Mouse (Mus musculus): ENCODE results near the gene Kctd20.
A peak's percentile ranks its signal among the peaks of the same experiment; 100 is the strongest.
"Not testable (repeated sequence)": the region's sequence is repeated elsewhere in the genome, so short reads cannot be mapped to it uniquely, and the experiment has no call there.

Kctd20 gene

DNA sequence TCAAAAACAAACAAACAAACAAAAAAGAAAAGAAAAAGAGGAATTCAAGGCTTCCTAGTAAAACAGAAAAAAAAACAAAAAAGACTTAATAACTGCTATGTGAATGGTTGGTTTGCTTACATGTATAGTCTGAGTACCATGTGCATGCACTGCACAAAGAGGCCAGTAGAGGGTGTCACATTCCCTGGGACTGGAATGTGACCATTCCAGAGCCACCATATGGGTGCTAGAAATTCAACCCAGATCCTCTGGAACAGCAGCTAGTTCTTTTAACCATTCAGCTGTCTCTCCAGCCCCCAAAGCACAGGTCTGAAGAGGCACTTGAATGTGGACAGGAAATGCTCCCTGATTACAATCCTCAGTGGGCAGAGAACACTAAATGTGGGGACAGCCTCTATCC, 35.1 kb downstream of the Kctd20 start:
- peak; percentile 61 for DNase-seq

DNA sequence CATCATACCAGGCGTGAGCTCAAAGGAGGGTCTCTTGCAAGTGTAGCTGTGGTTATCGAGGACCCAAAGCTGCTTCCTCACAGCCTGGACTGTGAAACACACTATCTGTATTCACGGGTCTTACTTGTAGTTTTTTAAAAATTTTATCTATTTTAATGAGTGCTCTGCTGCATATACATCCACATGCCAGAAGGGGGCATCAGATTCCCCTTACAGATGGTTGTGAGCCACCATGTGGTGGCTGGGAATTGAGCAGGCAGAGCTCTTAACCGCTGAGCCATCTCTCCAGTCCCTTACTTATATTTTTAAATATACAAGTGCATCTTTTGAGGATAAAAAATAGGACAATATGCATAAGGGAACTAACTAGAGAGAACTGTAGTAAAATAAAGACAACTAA, 36.0 kb downstream of the Kctd20 start:
- DNase-seq: peak; percentile 70

DNA sequence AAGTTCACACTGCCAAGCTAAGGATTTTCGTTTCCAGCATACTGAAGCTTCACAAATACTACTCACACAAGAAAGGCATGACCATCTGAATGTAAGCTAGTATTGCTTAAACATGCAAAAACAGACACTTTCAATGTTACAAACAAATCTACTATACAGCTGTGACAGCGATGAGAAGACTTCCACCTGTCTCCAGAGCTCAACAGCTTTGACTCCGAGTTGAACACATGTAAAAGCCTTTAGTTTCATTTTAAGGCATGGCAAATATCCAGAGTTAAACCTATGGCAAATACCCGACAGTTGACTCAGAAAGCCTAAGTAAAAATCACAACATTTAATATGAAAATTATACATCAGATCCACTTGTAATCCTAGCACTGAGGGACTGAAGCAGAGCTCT, 36.5 kb downstream of the Kctd20 start:
- no peak for DNase-seq

DNA sequence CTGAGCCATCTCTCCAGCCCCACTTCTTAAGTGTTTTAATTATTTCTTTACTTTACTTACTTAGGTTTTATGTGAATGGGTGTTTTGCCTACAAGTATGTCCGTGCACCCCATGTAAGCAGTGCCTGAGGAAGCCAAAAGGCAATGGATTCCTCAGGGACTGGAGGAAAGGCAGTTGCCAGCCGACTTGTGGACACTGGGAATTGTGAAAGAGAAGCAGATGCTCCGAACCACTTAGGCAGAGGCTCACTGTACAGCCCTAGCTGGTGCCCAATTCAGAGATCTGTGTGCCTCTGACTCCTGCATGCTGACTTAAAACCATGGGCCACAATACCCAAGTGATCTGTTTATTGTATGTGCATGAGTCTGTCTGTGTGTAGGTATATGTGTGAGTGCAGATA, 37.2 kb downstream of the Kctd20 start:
- no peak for DNase-seq

DNA sequence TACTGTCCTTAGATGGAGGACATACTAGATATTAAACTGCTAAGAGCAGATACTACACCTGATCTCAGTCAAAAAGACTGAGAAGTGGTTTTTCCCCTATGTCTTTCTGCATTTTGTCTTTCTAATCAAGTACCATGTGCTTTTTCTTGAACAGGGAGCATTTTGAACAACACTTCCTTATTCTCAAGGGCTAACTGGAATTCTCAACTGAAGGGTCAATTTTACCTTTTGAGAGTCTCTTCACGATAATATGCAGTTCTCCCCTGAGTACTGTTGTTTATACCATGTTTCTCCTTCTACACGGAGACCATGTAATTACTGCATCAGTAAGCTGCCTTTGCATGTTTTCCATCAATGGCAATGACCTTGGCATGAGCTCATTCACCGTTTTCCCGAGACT, 38.3 kb downstream of the Kctd20 start:
- no peak for DNase-seq

DNA sequence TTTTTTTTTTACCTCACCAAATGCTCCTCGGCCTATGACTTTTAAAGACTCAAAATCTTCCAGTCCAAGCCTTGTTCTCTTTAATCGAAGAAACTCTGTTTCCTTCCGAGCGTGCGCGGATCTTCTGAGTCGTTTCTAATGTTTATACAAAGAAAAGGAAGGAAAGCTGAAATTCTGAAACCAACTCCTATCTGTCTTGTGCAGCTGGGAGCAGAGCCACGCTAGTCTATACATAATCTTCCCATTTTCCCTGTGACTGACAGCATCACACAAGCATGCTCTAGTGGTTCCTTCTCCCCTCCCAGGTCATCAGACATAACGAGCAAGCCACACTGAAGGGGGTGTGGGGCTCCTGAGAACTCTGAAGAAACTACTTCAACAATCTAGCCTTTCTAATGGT, 39.5 kb downstream of the Kctd20 start:
- no peak for DNase-seq

DNA sequence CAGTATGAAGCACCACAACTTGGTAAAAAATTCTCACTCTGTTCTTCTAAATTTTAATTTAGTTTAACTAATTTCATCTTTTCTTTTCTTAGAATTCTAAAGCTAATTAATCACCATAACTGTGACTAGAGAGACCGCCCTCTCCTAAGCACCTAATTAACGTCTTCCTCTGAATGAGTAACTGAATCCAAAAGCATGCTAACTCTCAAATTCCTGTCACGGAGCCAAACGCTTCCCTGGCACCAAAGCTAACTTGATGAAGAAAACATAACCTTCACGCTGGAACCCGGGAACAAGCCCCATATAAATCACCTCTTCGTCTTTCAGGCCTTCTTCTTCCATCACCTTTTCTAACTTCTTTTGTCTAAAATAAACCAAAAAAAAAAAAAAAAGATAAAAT, 40.4 kb downstream of the Kctd20 start:
- DNase-seq: no peak

DNA sequence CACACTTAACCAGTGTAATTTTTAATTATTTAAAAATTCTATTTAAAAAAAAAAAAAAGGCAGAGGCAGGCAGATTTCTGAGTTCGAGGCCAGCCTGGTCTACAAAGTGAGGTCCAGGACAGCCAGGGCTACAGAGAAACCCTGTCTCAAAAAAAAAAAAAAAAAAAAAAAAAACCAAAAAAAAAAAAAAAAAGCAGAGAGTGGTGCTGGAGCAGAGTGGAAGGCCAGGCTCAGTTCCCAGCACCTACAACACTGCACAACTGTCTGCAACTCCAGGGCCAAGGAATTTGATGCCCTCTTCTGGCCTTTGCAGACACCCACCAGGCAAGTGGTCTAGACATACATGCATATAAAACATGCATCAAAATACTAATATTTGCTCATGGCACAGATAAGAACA, 41.3 kb downstream of the Kctd20 start:
- DNase-seq: not testable (repeated sequence)

DNA sequence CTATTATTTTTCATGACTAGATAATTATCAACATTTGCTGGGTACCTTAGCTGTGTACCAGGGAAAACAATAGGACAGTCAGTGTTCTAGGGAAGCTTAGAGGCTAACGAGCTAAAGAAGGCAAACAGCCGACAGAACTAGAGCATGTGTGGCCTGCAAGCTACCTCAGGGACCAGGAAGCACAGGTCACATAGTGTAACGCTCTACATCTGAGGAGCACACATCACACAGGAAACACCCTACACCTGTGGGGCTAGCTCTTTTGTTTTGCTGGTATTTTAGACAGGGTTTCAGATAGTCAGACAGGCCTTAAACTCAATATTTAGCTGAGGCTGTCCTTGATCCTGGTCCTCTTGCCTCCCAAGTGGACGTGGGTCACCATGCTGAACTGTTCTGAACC, 42.9 kb downstream of the Kctd20 start:
- no peak for DNase-seq

DNA sequence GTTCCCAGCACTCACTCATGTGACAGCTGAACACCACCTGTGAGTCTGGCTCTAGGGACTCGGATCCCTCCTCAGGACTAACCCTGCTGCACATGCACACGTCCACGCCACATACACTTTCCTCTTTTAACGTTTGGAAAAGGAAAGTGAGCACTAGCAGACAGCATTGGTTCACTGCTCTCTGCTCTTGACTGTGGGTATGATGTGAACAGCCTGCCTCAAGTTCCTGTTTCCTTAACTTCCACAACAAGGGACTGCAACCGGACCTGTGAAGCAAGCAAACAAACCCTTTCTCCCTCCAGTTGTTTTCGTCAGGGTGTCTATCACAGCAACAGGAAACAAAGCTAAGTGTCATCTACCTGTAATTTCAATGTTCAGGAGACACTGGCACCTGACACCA, 48.7 kb downstream of the Kctd20 start:
- no peak for DNase-seq

DNA sequence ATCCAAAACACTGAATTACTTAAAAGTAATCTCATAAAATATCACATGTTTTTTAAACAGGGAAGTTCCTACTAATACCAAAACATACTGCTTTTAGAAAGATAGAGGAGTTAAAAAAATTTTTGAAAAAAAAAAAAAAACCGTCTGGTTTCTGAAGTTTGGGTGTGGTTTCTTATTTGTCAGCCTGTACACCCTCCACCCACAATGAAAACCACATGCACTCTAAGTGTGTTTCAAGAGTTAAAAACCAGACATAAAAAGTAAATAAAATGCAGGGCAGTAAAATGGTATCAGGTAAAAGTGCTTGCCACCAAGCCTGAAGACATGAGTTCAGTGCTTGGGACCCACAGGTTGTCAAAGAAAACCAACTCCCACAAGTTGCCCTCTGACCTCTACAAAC, 52.0 kb downstream of the Kctd20 start:
- no peak for DNase-seq

DNA sequence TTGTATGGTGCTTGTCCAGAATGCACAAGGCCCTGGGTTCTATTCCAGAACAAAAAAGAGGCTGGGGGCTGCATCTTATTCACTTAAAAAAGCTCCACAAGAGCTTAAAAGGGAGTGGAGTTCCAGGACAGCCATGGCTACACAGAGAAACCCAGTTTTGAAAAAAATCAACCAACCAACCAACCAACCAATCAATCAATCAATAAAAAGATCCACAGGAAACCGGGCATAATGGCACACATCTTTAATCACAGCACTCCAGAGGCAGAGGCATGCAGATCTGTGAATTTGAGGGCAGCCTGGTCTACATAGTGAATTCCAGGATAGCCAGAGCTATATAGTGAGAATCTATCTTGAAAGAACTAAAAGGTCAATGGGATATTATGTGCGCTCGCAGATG, 53.3 kb downstream of the Kctd20 start:
- no peak for DNase-seq

DNA sequence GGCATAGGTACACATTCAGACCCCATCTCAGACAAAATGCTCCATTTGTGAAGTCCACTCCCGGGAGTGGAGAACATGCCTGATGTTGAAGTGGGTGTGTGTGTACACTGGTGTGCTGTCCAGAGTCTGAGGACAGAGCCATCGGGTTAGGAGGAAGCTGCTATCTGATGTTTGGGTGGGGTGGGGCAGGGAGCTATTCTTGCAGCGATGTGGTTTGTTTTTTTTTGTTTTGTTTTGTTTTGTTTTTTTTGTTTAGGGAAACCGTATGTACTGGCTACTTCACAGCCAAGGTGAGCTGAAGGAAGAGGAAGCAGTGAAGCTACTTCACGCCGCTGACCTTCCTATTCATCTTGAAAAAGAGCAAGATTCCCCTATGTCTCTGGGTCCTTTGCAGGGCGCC, 55.1 kb downstream of the Kctd20 start:
- DNase-seq: no peak

DNA sequence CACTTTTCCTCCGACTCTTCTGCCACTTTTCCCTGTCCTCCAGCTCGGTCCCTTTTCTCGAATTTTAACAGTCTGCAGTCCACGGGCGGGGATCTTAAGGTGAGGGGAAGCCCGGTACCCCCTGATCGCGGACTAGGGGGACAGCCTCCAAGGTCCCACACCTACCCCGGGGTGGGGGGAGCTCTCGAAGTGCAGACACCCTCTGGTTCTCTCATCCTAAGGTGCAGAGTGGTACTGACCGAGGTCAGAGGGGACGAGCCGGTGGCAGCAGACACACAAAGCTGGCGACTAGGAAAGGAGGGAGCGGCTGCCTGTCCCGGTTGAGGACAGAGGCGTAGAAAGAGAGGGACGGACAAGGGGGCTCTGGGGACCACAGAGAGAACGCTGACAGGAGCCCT, 55.5 kb downstream of the Kctd20 start:
- peak; percentile 66 for DNase-seq

DNA sequence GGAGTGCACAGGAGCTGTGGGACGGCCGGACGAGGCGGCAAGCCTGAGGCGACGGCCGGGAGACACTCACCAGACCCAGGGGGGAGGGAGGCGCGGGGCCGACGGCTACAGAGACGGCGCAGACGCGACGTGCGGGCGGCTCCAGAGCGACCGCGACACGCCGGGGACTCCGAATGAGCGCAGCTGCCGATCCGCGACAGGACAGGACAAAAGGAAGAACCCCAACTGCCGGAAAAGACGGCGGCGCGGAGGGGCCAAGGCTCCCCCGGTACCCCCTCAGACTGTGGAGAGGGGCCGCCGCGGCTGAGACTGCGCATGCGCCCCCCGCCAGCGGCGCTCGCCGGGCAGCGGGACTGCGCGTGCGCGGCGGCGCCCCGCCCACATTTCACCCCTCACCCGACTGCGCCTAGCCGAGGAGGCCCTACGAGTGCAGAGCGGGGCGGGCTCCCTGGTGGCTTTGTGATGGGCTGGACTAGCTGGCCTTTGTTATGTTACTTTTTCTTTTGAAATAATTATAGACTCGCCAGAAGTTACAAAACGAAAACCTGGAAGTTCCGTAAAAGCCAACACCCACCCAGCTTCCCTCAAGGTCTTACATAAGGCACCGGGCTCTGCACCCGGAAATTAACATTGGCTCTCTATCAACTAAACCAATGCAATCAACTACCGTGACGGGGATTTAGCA, 56.0 kb downstream of the Kctd20 start, which contains the start of gene Stk38:
Gene Stk38 (minus strand): TSS at position 355 of the 685 bp plus-strand sequence.
- DNase-seq: peak; percentile 98

DNA sequence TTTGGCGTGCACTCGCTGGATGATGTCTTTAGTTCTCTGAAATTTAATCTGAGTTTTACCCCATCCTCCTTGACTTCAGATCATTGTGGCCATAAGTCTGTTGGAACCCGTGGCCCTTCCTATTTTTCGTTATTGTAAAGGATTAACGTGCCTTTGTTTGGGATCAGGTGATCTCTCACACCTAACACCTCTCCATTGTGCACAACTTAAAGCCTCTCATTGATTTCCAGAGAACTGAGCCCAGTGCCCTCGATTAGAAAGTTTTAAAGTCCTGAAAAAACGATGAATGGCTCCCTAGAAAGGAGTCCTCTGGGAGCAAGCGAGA, 56.5 kb downstream of the Kctd20 start:
- DNase-seq: no peak

DNA sequence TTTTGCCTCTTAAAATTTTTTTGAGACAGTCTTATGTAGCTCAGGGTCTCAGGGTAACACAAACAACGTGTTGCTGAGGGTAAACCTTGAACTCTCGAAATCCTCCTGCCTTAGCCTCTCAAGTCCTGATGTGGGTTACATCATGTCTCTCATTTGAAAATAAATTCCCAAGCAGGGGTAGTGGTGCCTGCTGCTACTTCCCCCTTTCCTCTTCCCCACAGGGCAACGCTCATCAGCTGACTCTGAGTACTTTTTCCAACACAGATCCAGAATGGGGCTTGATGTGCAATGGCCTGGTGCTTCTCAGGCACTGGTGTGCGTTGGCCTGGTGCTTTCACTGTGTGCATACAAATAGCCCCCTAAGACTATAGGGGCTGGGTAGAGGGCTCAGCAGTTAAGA, 57.4 kb downstream of the Kctd20 start:
- DNase-seq: no peak

DNA sequence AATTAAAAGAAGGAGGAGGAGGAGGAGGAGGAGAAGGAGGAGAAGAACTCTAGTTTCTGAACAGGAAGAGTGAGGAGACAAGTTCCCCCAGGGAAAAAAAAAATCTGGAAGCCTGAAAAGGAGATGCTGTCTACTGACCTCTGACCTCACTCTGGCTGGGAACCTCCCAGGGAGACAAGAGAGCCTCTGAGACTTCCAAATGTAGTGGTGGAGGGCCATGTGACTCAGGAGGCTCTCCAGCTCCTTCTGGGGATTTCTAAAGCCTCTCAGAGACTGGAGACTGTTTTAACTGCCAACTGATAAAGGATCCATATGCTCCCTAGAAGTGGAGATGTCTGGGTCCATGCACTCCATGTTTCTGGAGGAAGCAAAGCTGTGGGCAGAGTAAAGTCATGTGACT, 62.5 kb downstream of the Kctd20 start:
- DNase-seq: no peak

DNA sequence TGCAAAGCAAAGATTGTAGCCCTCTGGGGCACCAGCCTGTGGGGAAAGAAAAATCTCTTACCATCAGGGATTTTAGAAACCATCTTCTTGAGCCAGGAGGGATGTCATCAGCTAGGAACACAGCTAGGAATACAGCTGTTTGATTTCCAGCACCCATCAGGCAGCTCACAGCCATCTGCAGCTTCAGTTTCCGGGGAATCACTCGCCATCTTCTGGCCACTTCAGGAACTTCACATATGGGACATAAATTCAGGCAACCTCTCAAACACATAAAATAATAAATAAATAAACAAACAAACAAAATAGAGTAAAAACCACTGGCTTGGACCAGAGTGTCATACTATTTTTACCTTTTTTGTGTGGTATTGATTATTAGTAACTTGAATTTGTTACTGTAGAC, 63.9 kb downstream of the Kctd20 start:
- peak; percentile 79 for DNase-seq

DNA sequence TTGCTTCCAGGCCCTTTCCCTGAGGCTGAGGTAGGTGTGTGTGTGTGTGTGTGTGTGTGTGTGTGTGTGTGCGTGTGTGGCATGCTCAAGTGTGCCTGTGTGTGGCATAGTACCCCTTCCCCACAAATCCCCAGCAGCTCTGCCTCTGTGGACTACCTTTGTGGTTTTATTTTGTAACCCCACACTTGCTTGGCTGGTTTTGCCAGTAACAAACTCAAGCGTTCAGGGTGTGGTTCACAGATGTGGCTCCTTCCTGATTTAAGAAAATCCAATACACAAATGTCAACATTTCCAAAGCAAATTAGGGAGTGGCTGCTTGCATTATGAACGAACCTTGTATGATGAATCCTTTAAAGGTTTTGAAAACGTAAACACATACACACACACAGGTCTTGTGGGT, 65.0 kb downstream of the Kctd20 start:
- DNase-seq: no peak

DNA sequence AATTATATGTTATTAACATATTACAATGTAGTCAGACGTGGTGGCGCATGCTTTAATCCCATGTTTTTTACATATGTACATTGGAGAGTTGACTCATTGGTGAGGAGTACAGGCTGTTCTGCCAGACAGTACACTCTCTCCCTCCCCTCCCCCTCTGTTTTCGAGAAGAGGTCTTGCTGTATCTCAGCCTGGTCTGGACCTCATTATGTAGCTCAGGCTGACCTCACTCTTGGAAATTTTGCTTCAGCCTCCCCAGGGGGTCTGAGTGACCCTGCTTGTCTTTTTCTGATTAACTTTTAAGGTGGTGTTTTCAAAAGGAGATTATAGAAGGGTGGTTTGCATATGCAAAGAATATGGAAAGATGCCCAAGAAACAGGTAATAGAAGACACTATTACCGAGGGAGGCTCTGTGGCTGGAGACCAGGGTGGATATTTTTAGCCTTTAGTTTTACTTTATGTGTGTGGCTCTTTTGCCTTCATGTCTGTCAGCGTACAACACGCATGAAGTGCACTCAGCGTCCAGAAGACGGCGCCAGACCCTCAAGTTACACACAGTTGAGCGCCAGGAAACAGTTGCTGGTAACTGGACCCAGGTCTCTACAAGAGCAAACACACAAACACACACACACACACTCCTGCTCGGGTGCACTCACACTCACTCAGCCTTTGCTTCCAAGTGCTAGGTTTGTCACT, 66.7 kb downstream of the Kctd20 start:
- DNase-seq: peak; percentile 64

Measured in thymus, postnatal 4 days (tissue).